Mouse (Mus musculus) midbrain, embryonic 11.5 days (tissue): ENCODE data around the gene Gpr4. TPM values are rescaled to one million over a fixed set of nuclear protein-coding genes. Genes with fewer than 3 reads are reported as not detected.

Experiments
- ATAC-seq: fragments of 200-750 bp; cut with Nextera tagmentation; 2 replicates; pipeline ENCODE4 v1.8.0; 2017; ENCODE audit warnings: moderate TSS enrichment, moderate library complexity; ENCODE audit not compliant: low FRiP score
- DNase-seq: peaks from one replicate; pipeline ENCODE4 v3.0.0; 2015; ENCODE audit warnings: low spot score; ENCODE audit errors: missing footprints
- H3K27ac ChIP-seq: fragments of 300-500 bp; sonication (generic); 2 replicates; pipeline ENCODE4 v1.5.1; 2014; ENCODE audit warnings: low read depth, low read length
- H3K27me3 ChIP-seq: fragments of 300-500 bp; sonication (generic); 2 replicates; pipeline ENCODE4 v1.6.1; 2014; ENCODE audit warnings: mild to moderate bottlenecking, low read length, moderate library complexity, mixed read lengths; ENCODE audit not compliant: control insufficient read depth, insufficient read depth
- H3K36me3 ChIP-seq: fragments of 300-500 bp; sonication (generic); 2 replicates; pipeline ENCODE4 v1.6.1; 2014; ENCODE audit warnings: mild to moderate bottlenecking, low read length, moderate library complexity, mixed read lengths; ENCODE audit not compliant: control insufficient read depth, insufficient read depth
- H3K4me1 ChIP-seq: fragments of 300-500 bp; sonication (generic); 2 replicates; pipeline ENCODE4 v1.6.1; 2014; ENCODE audit warnings: low read length; ENCODE audit not compliant: control insufficient read depth, insufficient read depth
- H3K4me2 ChIP-seq: fragments of 300-500 bp; sonication (generic); 2 replicates; pipeline ENCODE4 v1.6.1; 2014; ENCODE audit warnings: mild to moderate bottlenecking, moderate library complexity
- H3K4me3 ChIP-seq: fragments of 300-500 bp; sonication (generic); 2 replicates; pipeline ENCODE4 v1.5.1; 2014; ENCODE audit warnings: low read depth, low read length
- H3K9ac ChIP-seq: fragments of 300-500 bp; sonication (generic); 2 replicates; pipeline ENCODE4 v1.6.1; 2014; ENCODE audit warnings: low read length
- H3K9me3 ChIP-seq: fragments of 300-500 bp; sonication (generic); 2 replicates; pipeline ENCODE4 v1.6.1; 2016; ENCODE audit warnings: low read length; ENCODE audit not compliant: control insufficient read depth
- WGBS: fragments of 180-500 bp; shearing (Covaris S2); extraction: QIAGEN DNeasy Blood & Tissue Kit; methylation state at CpG from one replicate; pipeline ENCODE4 v1.1.7; 2014; 5-methylcytosine and 5-hydroxymethylcytosine counted together
- polyA plus RNA-seq: library from polyadenylated mRNA; unstranded; fragments of >200 nt; fragmentation: Nextera tagmentation; extraction: Ambion mirVana; gene quantifications from 2 replicates; pipeline ENCODE4 v1.2.1, GENCODE M21; 2014

The Gpr4 gene
- polyA plus RNA-seq, 1 experiment from 2014 or later: 1.7 TPM

GRCm38 (mm10) chr7:19170142-19170541 is 42.2 kb upstream of the Gpr4 start:
- Histone ChIP-seq H3K9ac (no peak overlapping the region), H3K36me3 (no peaks in the 10 kb centered on the region), H3K9me3 (peaks cover 2% of the 10 kb centered on the region; the same call in 1 of the 2 replicates), H3K4me1 (peaks cover 6% of the 10 kb centered on the region), H3K27ac (no peak overlapping the region), H3K27me3 (peaks cover 3% of the 10 kb centered on the region), H3K4me2 (no peak overlapping the region), H3K4me3 (no peak overlapping the region)
- ATAC-seq (no peak), DNase-seq (no peak)
- WGBS: 68% methylated on average over 8 of the region's 8 CpGs

GRCm38 (mm10) chr7:19171831-19172230 is 40.5 kb upstream of the Gpr4 start:
- H3K4me1 ChIP-seq: peaks cover 8% of the 10 kb centered on the region
- WGBS: 67% methylated on average over 8 of the region's 8 CpGs
- H3K9ac ChIP-seq: no peak overlapping the region
- no peaks in the 10 kb centered on the region for H3K36me3 ChIP-seq
- DNase-seq (no peak), ATAC-seq (no peak)
- peak overlapping the region; percentile 12; the same call in 1 of the 2 replicates for H3K27ac ChIP-seq
- no peak overlapping the region for H3K4me2 ChIP-seq
- no peak overlapping the region for H3K4me3 ChIP-seq
- peaks cover 13% of the 10 kb centered on the region for H3K27me3 ChIP-seq
- H3K9me3 ChIP-seq: peaks cover 2% of the 10 kb centered on the region; the same call in 1 of the 2 replicates

DNA sequence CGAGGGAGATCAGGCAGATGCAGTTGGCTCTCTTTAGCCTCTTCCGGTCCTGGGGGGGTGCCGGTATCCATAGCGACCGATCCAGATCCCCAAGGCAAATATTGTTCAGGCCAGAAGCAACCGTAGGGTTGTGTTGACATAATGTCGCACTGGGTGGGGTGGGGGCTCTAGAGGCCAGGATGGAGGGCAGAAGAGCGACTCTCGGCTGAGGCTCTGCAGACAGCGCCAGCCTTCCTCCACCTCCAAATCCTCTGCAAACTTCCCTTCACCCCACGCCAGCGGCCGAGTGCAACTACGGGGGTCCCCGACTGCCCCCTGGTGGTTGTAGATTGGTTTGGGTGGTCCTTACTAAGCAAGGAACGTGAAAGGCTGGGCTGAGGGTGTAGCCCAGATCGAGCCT is 39.5 kb upstream of the Gpr4 start:
- WGBS: 2% methylated on average over 17 of the region's 17 CpGs
- no peak overlapping the region for H3K27ac ChIP-seq
- peaks cover 8% of the 10 kb centered on the region for H3K4me1 ChIP-seq
- peak overlapping the region; percentile 36; the same call in 1 of the 2 replicates for H3K9ac ChIP-seq
- H3K4me3 ChIP-seq: peak overlapping the region; percentile 8; the same call in 1 of the 2 replicates
- ATAC-seq (peak; percentile 75), DNase-seq (peak; percentile 99)
- peaks cover 23% of the 10 kb centered on the region for H3K27me3 ChIP-seq
- H3K36me3 ChIP-seq: no peaks in the 10 kb centered on the region
- no peaks in the 10 kb centered on the region for H3K9me3 ChIP-seq
- H3K4me2 ChIP-seq: peak overlapping the region; percentile 36

DNA sequence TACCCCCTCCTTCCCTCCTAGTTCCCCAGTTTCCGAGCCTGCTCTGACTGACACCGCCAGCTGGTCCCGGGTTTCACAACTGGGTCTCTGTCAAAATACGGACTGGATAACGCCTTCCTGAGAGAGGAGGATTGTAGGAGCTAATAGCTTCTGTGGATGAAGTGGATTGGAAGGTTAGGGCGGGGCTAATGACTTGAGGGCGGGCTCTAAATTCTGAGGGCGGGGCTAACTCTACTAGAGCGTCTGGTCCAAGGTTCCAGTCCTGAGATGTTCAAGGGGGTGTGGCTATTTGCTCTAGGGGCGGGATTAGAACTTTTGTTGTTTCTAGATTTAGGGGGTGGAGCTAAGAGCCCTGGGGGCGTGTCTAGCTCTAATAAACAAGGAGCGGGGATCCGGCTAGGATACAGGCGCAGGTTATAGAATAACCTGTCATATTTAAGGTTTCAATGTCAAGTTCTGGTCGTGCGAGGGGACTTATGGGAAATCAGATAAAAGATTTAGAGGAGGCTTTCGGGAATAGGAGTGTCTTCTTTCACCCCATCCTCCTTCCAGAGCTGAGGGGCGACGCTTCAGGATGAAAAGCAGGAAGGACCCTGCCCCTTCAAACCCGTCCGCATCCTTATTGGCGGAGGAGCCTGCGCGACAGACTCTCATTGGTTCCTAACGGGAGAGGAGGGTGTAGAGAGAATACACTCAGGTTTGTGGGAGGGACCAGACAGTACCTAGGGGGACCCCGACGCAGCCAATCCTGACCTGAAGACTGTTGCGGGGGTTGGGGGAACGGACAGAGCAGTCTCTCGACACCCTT is 36.4 kb upstream of the Gpr4 start, which contains the start of gene Eml2:
Eml2 (plus strand) TSS at position 714 of the 808 bp plus-strand sequence.
- 1% methylated on average over 30 of the region's 30 CpGs for WGBS
- DNase-seq (peak; percentile 96), ATAC-seq (peak; percentile 84)
- peak within 1 kb of the TSS; percentile 40 for H3K4me3 ChIP-seq
- H3K27ac ChIP-seq: 0 out of 2 replicates have a peak within 1 kb of the TSS, but pooled peaks have one; percentile 49
- H3K36me3 ChIP-seq: no peaks in the 10 kb centered on the region
- peaks cover 11% of the 10 kb centered on the region for H3K4me1 ChIP-seq
- H3K9ac ChIP-seq: peak within 1 kb of the TSS; percentile 61
- H3K27me3 ChIP-seq: peaks cover 42% of the 10 kb centered on the region
- peaks cover 2% of the 10 kb centered on the region; the same call in 1 of the 2 replicates for H3K9me3 ChIP-seq
- peak within 1 kb of the TSS; percentile 66 for H3K4me2 ChIP-seq

DNA sequence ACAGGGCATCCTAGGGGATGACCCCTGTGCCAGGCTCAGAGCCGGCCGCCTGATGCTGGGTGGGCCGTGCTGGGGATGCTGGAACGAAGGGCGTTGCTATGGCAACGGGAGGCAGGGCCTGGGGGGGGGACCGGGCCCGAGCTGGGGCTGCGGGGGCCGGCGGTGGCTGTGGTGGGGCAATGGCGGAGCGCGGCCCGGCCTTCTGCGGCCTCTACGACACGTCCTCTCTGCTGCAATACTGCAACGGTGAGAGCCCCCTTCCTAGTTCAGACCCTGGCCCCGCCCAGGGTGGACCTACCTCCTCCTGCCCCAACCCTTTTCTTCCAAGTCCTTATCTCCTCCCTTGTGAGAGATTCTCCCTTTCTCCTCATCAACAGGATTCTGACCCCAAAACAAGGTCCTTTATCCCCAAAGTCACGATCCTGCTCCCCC is 35.8 kb upstream of the Gpr4 start:
- 3% methylated on average over 21 of the region's 21 CpGs for WGBS
- peaks cover 2% of the 10 kb centered on the region; the same call in 1 of the 2 replicates for H3K9me3 ChIP-seq
- H3K4me3 ChIP-seq: peak overlapping the region; percentile 40
- ATAC-seq (peak; percentile 22), DNase-seq (no peak)
- no peaks in the 10 kb centered on the region for H3K36me3 ChIP-seq
- 0 out of 2 replicates have a peak overlapping the region, but pooled peaks have one; percentile 49 for H3K27ac ChIP-seq
- H3K27me3 ChIP-seq: peaks cover 42% of the 10 kb centered on the region
- H3K9ac ChIP-seq: peak overlapping the region; percentile 61
- H3K4me1 ChIP-seq: peaks cover 11% of the 10 kb centered on the region
- H3K4me2 ChIP-seq: peak overlapping the region; percentile 66

DNA sequence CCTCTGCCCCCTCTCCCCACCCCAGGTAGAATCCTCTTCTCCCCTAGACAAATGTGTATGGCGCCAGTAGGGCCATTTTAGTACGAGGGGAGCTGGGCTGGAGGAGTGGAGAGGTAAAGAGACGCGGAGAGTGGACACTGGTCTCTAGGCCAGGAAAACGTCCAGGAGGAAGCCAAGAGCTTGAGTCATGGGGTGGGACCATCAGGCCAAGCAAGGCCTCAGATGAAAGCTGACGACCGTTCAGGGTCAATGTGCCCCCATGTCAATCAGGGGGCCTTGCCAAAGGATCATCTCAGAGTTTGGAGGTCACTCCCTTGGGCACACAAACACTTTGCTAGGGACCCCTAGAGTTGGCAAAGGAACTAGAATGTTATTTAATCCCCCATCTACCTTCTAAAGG is 35.1 kb upstream of the Gpr4 start:
- Histone ChIP-seq H3K4me2 (peak overlapping the region; percentile 66), H3K36me3 (no peaks in the 10 kb centered on the region), H3K27ac (no peak overlapping the region), H3K4me3 (peak overlapping the region; percentile 40), H3K9ac (peak overlapping the region; percentile 61; the same call in 1 of the 2 replicates), H3K27me3 (peaks cover 42% of the 10 kb centered on the region), H3K9me3 (peaks cover 2% of the 10 kb centered on the region; the same call in 1 of the 2 replicates), H3K4me1 (peaks cover 13% of the 10 kb centered on the region)
- DNase-seq (no peak), ATAC-seq (no peak)
- WGBS: 68% methylated on average over 7 of the region's 7 CpGs

GRCm38 (mm10) chr7:19178035-19178434 is 34.3 kb upstream of the Gpr4 start:
- Histone ChIP-seq H3K9ac (no peak overlapping the region), H3K36me3 (no peaks in the 10 kb centered on the region), H3K4me3 (peak overlapping the region; percentile 14), H3K9me3 (peaks cover 2% of the 10 kb centered on the region; the same call in 1 of the 2 replicates), H3K4me1 (peaks cover 15% of the 10 kb centered on the region), H3K4me2 (peak overlapping the region; percentile 44; the same call in 1 of the 2 replicates), H3K27ac (no peak overlapping the region), H3K27me3 (peaks cover 42% of the 10 kb centered on the region)
- ATAC-seq: no peak
- DNase-seq: no peak
- 10% methylated on average over 18 of the region's 18 CpGs for WGBS

GRCm38 (mm10) chr7:19178443-19179092 is 33.8 kb upstream of the Gpr4 start:
- Histone ChIP-seq H3K4me2 (peak overlapping the region; percentile 44), H3K9me3 (peaks cover 2% of the 10 kb centered on the region; the same call in 1 of the 2 replicates), H3K9ac (no peak overlapping the region), H3K27ac (no peak overlapping the region), H3K27me3 (peaks cover 42% of the 10 kb centered on the region), H3K4me1 (peaks cover 15% of the 10 kb centered on the region), H3K36me3 (no peaks in the 10 kb centered on the region), H3K4me3 (peak overlapping the region; percentile 26)
- ATAC-seq (no peak), DNase-seq (peak; percentile 97)
- WGBS: 6% methylated on average over 27 of the region's 27 CpGs
